Mouse (Mus musculus): ENCODE data around the gene Dpp4. TPM values are rescaled to one million over a fixed set of nuclear protein-coding genes. Genes with fewer than 3 reads are reported as not detected.

Gene Dpp4
- polyA plus RNA-seq, 1 experiment from 2014 or later = 11.1 TPM

- WGBS = 81% methylated on average over 14 of the region's 14 CpGs
- no peak for ATAC-seq (ENCODE audit: insufficient number of reproducible peaks, low FRiP score, low TSS enrichment, low read depth)
- Histone ChIP-seq H3K4me2 (replicated peaks) (no peak overlapping the region), H3K9ac (no peak overlapping the region), H3K4me3 (replicated peaks) (no peak overlapping the region), H3K36me3 (no peaks in the 10 kb centered on the region), H3K9me3 (replicated peaks) (no peaks in the 10 kb centered on the region), H3K27me3 (no peaks in the 10 kb centered on the region), H3K4me1 (no peaks in the 10 kb centered on the region), H3K27ac (replicated peaks) (no peak overlapping the region)
Measured at GRCm38 (mm10) chr2:62356606-62357005, 55.4 kb downstream of the Dpp4 start.

GRCm38 (mm10) chr2:62355766-62356165, 56.3 kb downstream of the Dpp4 start:
- no peak for ATAC-seq (ENCODE audit: insufficient number of reproducible peaks, low FRiP score, low TSS enrichment, low read depth)
- 55% methylated on average over 6 of the region's 6 CpGs for WGBS
- H3K4me3 ChIP-seq (replicated peaks) = no peak overlapping the region

GRCm38 (mm10) chr2:62352035-62352434, 60.0 kb downstream of the Dpp4 start:
- Histone ChIP-seq H3K9ac (no peak overlapping the region), H3K4me2 (replicated peaks) (no peak overlapping the region), H3K27me3 (no peaks in the 10 kb centered on the region), H3K9me3 (replicated peaks) (no peaks in the 10 kb centered on the region), H3K4me3 (replicated peaks) (no peak overlapping the region), H3K36me3 (no peaks in the 10 kb centered on the region), H3K27ac (replicated peaks) (no peak overlapping the region), H3K4me1 (no peaks in the 10 kb centered on the region)
- no peak for ATAC-seq (ENCODE audit: insufficient number of reproducible peaks, low FRiP score, low TSS enrichment, low read depth)
- WGBS = 62% methylated on average over 3 of the region's 3 CpGs

More at GRCm38 (mm10) chr2:62355766-62356165, 56.3 kb downstream of the Dpp4 start:
- Histone ChIP-seq H3K9ac (no peak overlapping the region), H3K4me2 (replicated peaks) (no peak overlapping the region), H3K36me3 (no peaks in the 10 kb centered on the region), H3K9me3 (replicated peaks) (no peaks in the 10 kb centered on the region), H3K4me1 (no peaks in the 10 kb centered on the region), H3K27me3 (no peaks in the 10 kb centered on the region), H3K27ac (replicated peaks) (no peak overlapping the region)

GRCm38 (mm10) chr2:62347762-62348161, 64.3 kb downstream of the Dpp4 start:
- Histone ChIP-seq H3K27me3 (no peaks in the 10 kb centered on the region), H3K9me3 (replicated peaks) (no peaks in the 10 kb centered on the region), H3K27ac (replicated peaks) (no peak overlapping the region), H3K36me3 (no peaks in the 10 kb centered on the region), H3K4me2 (replicated peaks) (no peak overlapping the region), H3K4me1 (no peaks in the 10 kb centered on the region), H3K9ac (no peak overlapping the region), H3K4me3 (replicated peaks) (no peak overlapping the region)
- 95% methylated on average over 9 of the region's 9 CpGs for WGBS
- no peak for ATAC-seq (ENCODE audit: insufficient number of reproducible peaks, low FRiP score, low TSS enrichment, low read depth)

- H3K4me1 ChIP-seq = no peaks in the 10 kb centered on the region
- H3K27me3 ChIP-seq = no peaks in the 10 kb centered on the region
- H3K27ac ChIP-seq (replicated peaks) = no peak overlapping the region
- H3K36me3 ChIP-seq = no peaks in the 10 kb centered on the region
- H3K4me2 ChIP-seq (replicated peaks) = no peak overlapping the region
- no peaks in the 10 kb centered on the region for H3K9me3 ChIP-seq (replicated peaks)
- ATAC-seq (ENCODE audit: insufficient number of reproducible peaks, low FRiP score, low TSS enrichment, low read depth) = no peak
- 14% methylated on average over 1 of the region's 1 CpGs for WGBS
- H3K9ac ChIP-seq = no peak overlapping the region
- no peak overlapping the region for H3K4me3 ChIP-seq (replicated peaks)
Measured at GRCm38 (mm10) chr2:62346771-62347170, 65.3 kb downstream of the Dpp4 start.

GRCm38 (mm10) chr2:62344367-62344766, 67.7 kb downstream of the Dpp4 start:
- WGBS = 56% methylated on average over 6 of the region's 6 CpGs
- ATAC-seq (ENCODE audit: insufficient number of reproducible peaks, low FRiP score, low TSS enrichment, low read depth) = no peak
- no peak overlapping the region for H3K27ac ChIP-seq (replicated peaks)

GRCm38 (mm10) chr2:62341734-62342128, 70.3 kb downstream of the Dpp4 start:
- Histone ChIP-seq H3K4me3 (replicated peaks) (no peak overlapping the region), H3K27me3 (no peaks in the 10 kb centered on the region), H3K9me3 (replicated peaks) (no peaks in the 10 kb centered on the region), H3K4me2 (replicated peaks) (0 out of 2 replicates have a peak overlapping the region, but pooled peaks have one; percentile 8), H3K27ac (replicated peaks) (no peak overlapping the region), H3K4me1 (no peaks in the 10 kb centered on the region), H3K9ac (no peak overlapping the region), H3K36me3 (no peaks in the 10 kb centered on the region)
- 36% methylated on average over 14 of the region's 14 CpGs for WGBS
- ATAC-seq (ENCODE audit: insufficient number of reproducible peaks, low FRiP score, low TSS enrichment, low read depth) = no peak

More at GRCm38 (mm10) chr2:62344367-62344766, 67.7 kb downstream of the Dpp4 start:
- no peaks in the 10 kb centered on the region for H3K27me3 ChIP-seq
- no peak overlapping the region for H3K4me2 ChIP-seq (replicated peaks)
- no peaks in the 10 kb centered on the region for H3K4me1 ChIP-seq
- H3K9me3 ChIP-seq (replicated peaks) = no peaks in the 10 kb centered on the region
- no peaks in the 10 kb centered on the region for H3K36me3 ChIP-seq
- no peak overlapping the region for H3K9ac ChIP-seq
- no peak overlapping the region for H3K4me3 ChIP-seq (replicated peaks)

GRCm38 (mm10) chr2:62341061-62341733, 70.8 kb downstream of the Dpp4 start:
- no peak overlapping the region for H3K4me3 ChIP-seq (replicated peaks)
- WGBS = 72% methylated on average over 3 of the region's 3 CpGs
- no peak overlapping the region for H3K27ac ChIP-seq (replicated peaks)
- H3K9me3 ChIP-seq (replicated peaks) = no peaks in the 10 kb centered on the region
- H3K9ac ChIP-seq = no peak overlapping the region
- ATAC-seq (ENCODE audit: insufficient number of reproducible peaks, low FRiP score, low TSS enrichment, low read depth) = no peak
- H3K36me3 ChIP-seq = no peaks in the 10 kb centered on the region
- no peaks in the 10 kb centered on the region for H3K4me1 ChIP-seq
- no peak overlapping the region for H3K4me2 ChIP-seq (replicated peaks)
- no peaks in the 10 kb centered on the region for H3K27me3 ChIP-seq

GRCm38 (mm10) chr2:62339222-62339944, 72.6 kb downstream of the Dpp4 start:
- Histone ChIP-seq H3K27me3 (no peaks in the 10 kb centered on the region), H3K36me3 (no peaks in the 10 kb centered on the region), H3K4me1 (no peaks in the 10 kb centered on the region), H3K27ac (replicated peaks) (no peak overlapping the region), H3K4me3 (replicated peaks) (no peak overlapping the region), H3K9ac (no peak overlapping the region), H3K9me3 (replicated peaks) (no peaks in the 10 kb centered on the region), H3K4me2 (replicated peaks) (no peak overlapping the region)
- WGBS = 52% methylated on average over 4 of the region's 4 CpGs
- no peak for ATAC-seq (ENCODE audit: insufficient number of reproducible peaks, low FRiP score, low TSS enrichment, low read depth)

GRCm38 (mm10) chr2:62337086-62337485, 74.9 kb downstream of the Dpp4 start:
- H3K27me3 ChIP-seq = no peaks in the 10 kb centered on the region
- no peak overlapping the region for H3K4me2 ChIP-seq (replicated peaks)
- H3K4me3 ChIP-seq (replicated peaks) = no peak overlapping the region
- WGBS = 82% methylated on average over 7 of the region's 7 CpGs
- H3K36me3 ChIP-seq = no peaks in the 10 kb centered on the region
- no peaks in the 10 kb centered on the region for H3K4me1 ChIP-seq
- H3K27ac ChIP-seq (replicated peaks) = no peak overlapping the region
- ATAC-seq (ENCODE audit: insufficient number of reproducible peaks, low FRiP score, low TSS enrichment, low read depth) = no peak
- no peak overlapping the region for H3K9ac ChIP-seq
- H3K9me3 ChIP-seq (replicated peaks) = no peaks in the 10 kb centered on the region

GRCm38 (mm10) chr2:62334397-62335243, 77.4 kb downstream of the Dpp4 start:
- no peak overlapping the region for H3K27ac ChIP-seq (replicated peaks)
- H3K27me3 ChIP-seq = no peaks in the 10 kb centered on the region
- H3K4me3 ChIP-seq (replicated peaks) = no peak overlapping the region
- WGBS = 64% methylated on average over 4 of the region's 4 CpGs
- ATAC-seq (ENCODE audit: insufficient number of reproducible peaks, low FRiP score, low TSS enrichment, low read depth) = no peak
- H3K9me3 ChIP-seq (replicated peaks) = no peaks in the 10 kb centered on the region
- H3K4me2 ChIP-seq (replicated peaks) = no peak overlapping the region
- H3K4me1 ChIP-seq = no peaks in the 10 kb centered on the region
- H3K9ac ChIP-seq = no peak overlapping the region
- no peaks in the 10 kb centered on the region for H3K36me3 ChIP-seq
